Mouse (Mus musculus) layer of hippocampus, adult 9-11 months (tissue): ENCODE measurements at regions not wholly inside any gene's neighbourhood (a gene's known extent, or its start where the extent isn't known, plus 50 kb on each side); places are given as distances from the start of the nearest gene placed in this dataset.

Source experiments
- DNase-seq: peaks from one replicate; pipeline ENCODE4 v3.0.0; 2022

DNA sequence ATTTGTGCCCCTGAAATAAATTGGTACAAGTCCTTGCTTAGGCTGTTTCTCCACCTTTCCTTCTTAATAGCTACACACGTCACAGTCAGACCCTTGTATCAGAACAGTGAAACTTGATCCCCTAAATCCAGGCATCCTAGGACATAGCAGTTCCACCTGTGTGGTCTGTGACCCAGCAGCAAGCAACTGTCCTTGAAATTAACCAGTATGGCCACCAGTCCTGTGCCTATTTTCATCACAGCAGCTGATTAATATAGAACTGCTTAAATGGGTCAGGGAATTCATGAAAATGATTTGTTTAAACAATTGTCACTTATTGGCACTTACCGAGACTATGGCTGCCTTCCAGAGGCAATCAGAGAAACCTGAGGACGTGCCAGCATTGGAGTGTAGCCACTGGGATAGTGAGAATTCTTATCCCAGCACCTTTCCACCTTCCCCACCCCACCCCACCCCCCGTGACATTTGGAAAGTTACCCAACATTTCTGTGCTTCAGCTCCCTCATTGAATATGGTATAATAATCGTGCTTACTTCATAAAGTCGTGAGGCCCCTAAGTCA, 135.4 kb upstream of the Cdkn2b start:
- no peak for DNase-seq

DNA sequence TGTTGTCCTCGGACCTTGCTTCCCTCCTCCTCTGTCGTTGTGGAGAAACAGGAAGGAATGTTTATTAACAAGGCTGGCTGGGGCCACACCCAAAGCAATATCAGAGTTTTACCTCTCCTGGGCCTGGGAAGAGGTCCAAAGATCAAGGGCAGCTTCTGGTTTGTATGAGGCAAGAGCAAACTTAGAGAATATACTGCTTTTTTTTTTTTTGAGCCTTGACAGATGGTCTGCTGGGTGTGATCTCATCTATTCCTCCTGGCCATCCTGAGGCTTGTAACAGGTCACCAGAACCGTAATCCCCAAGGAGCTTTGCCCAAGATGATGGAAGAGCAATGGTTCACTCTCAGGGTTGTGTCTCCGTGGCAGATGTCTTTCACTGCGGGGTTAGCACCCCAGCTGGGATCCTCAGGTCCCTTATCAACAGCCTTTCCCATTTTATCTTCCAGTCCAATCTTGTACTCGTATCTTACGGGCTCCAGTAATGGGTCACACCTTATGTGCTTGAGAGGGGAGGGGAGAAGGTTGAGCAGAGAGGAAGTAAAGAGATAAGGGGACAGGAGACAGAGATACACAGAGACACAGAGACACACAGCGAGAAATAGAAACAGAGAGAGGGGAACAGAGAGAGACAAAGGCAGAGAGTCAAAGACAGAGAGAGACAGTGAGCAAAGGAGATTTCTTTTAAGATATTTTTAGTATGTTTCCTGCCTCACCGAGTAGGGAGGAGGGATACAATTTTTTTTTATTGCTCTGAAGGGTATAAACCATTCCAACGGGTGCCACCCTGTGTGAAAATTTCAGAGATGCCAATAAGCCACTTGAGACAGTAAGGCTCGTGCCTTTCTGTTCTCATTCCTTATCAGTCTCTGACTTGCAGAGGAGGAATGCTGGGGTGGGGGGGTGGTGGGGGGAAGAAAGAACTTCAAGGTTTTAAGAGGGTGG, 134.6 kb upstream of the Cdkn2b start:
- DNase-seq = no peak

DNA sequence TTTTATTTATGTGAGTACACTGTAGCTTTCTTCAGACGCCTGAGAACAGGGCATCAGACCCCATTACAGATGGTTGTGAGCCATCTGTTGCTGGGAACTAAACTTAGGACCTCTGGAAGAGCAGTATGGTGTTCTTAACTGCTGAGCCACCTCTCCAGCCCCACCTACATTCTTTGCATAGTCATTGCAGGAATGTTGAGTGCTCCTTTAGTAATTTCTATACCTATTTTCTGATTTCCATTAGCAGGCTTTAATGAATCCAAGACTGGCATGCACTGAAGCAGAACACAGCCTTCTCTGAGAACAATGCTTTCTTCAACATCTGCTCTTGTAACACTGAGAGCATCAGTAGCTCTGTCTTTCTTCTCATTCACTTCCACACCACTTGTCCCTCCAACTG, 131.7 kb upstream of the Cdkn2b start:
- DNase-seq = no peak

DNA sequence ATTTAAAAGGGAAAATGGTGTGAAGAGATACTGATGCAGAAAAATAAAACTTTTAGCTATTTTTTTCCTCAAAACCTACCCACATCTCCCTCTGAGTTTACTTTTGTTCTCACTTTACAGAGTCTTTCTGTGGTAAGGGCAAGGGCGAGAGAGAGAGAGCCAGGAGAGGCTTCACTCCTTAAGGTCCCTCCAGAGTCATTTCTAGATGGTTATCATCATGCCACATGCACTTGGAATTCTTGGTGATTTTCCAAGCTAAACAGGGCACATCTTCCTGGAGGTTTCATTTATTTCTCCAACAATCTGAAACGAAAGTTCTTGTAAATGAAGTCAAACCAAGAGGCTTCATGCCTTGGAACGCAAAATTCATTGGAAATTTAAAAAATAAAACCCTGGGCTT, 130.0 kb upstream of the Cdkn2b start:
- DNase-seq = no peak

DNA sequence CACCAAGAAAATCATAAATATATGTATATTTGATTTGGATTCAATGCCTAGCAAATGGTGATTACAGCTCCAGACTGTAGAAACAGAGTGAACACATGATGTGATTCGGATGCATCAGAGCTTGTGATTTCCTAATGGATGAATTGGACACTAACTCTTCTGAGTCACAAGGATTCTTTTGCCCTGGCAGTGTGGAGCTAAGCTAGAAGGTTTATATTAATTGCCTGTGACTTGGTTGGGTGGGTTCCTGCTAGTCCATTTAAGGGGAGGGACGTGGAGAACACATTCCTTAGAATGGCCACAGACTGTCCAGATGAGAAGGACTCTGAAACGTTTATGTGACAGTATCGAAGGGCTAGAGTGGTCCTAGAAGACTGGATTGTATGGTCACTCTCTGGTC, 129.5 kb upstream of the Cdkn2b start:
- DNase-seq = no peak

DNA sequence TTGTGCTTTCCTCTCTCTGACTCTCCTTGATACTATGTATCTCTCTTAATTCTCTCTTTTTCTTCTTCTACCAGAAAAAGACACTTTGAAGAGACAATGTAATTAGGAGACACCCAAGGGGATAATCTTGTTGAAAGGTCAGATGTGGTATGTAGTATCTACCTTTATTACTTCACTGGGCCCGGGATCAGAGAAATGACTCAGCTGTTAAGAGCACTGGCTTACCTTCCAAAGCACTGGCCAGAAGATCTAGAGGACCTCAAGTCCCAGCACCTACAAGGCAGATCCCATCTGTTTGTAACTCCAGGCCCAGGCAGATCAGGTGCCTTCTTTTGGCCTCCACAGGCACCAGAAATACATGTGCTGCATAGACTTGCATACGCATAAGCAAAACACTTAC, 127.8 kb upstream of the Cdkn2b start:
- DNase-seq = no peak

DNA sequence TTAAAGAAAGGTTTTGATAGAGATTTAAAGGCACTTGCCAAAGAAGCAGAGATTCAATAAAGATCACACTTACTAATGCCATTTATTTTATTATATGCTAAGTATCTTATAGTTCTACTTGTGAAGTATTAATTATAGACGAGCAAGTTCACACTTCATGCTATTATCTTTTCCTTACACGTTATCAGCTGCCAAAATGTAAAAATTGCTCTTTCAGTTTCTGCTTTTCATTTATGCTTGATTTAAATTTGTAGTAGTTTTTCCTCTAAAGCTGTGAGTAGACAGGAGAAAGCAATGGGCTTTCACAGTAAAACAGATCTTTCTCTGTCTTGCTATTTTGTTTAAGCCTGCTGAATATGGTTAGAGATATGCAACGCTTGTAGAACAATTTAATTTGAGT, 125.9 kb upstream of the Cdkn2b start:
- DNase-seq = no peak

DNA sequence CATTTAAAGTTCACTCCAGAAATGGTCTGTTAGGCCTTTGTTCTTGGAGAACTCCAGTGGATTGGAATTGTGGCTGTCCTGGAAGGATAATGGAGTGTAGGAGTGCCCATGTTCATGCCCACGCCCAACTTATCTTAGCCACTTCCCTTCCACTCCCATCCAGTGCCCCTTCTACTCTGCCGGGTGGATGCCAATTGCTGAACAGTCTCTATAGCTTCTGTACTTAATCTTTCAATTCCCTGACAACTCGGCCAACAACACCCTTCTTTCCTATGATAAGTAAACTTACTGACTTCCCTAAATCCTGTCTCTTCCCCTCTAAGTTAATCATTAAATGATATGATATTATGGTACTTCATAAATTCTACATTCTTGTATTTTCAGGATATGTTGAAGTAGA, 123.3 kb upstream of the Cdkn2b start:
- DNase-seq = no peak

DNA sequence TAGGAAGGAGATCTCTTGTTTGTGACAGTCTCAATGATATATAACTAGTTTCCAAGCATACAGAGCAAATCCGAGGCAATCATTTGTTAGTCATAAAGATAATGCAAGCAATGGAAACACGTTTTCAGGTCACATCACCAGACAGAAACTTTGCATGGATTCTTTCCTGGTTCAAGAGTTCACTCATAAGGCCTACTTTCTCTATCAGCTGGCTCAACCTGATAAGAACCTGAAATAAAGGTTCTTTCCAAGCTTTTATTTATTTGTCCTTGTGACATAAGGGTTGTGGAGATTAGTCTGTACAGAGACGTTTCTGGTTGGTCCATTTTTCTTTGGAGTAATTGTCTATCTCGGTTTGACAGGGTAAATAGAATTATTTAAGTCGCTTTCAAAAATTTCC, 122.7 kb upstream of the Cdkn2b start:
- DNase-seq = no peak

DNA sequence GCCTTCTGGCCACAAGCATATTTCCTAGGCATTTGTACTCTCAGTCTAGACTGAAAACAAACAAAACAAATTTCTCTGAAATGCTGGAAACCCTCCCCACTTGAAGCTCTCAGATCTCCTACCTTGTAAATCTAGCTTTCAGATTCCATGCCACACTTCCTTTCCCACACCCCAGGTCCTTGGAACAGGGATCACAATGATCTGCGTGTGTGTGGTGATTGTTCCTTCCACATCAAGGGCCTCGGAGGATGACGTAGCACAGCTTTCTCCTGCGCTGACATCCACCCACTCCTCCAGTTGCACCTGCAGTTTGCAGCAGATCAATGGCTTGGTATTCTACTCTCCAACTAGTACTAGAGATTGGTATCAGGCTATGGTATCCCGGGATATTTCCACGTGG, 120.7 kb upstream of the Cdkn2b start:
- DNase-seq = no peak

DNA sequence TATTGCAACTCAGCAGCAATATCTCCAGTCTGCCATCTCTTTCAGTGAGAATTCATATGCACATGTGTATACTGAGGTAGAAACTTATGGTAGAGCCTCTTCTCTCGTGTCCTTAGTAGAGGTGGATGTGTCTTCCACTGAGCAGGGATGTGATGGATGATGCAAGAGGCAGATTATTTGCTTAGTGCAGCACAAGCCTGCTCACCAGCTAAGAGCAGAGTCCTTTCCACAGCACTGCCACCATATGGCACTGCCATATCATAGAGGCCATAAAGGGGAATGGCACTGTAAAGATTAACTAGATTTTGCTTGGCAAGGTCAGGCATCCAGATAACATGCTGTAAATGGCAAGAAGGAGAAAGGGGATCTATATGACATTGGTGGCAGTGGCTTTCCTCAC, 117.6 kb upstream of the Cdkn2b start:
- no peak for DNase-seq

DNA sequence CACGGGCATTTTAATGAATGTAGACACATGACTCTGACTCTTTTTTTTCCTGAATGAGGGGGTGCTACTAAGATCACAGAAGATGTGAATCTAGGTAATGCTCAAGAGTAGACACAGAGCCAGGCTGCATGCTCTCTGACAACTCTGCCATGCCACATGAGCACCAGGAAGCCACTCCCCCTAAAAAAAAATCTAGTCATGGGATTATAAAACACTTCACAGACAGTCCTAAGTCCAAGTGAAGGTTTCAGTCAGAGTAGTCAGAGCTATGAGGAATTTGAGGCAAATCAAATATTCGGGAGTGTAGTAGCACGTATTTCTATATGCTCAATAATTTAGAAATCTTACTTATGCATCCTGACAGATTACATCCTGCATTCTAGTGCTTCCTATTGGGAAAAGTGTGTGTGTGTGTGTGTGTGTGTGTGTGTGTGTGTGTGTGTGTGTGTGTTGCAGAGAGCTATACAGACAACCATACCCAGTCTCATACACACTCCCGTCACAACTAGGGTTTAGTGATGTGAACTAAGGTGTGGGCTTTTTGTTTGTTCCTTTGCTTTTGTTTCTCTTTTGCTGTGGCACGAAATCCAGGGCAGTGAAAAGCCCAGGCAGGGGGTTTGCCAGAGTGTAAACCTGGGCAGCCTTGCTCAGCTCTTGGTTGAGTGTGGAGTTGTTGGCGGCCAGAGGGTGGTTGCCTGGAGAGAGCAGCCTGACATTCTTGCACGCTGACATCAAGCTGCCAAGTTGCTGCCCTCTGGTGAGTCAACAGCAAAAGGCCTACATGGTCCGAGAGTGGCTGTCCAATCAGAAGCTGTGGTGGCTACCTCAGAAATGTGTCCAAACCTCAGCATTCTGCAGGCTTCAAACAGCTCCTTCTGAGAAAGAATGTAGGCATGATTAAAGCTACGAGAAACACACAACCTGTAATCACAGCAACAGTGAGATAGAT, 116.8 kb upstream of the Cdkn2b start:
- DNase-seq = peak; percentile 51

DNA sequence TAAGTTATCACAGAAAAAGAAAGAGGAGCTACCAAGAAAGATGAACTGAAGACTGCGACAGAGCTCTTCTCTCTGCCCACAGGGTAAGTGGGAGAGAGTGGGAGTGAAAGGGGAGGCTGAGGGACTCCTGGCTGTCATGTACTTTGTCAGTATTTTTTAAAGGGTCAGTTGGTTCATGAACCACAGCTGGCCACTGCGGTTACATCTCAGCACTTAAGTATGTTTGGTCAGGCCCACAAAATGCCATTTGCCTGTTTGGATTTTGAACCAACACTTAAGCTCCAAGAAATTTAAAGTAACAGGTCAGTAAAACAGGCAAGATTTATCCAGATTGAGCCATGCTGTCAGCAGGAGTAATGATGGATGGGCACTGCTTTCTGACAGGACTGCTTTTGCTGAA, 115.1 kb upstream of the Cdkn2b start:
- no peak for DNase-seq

DNA sequence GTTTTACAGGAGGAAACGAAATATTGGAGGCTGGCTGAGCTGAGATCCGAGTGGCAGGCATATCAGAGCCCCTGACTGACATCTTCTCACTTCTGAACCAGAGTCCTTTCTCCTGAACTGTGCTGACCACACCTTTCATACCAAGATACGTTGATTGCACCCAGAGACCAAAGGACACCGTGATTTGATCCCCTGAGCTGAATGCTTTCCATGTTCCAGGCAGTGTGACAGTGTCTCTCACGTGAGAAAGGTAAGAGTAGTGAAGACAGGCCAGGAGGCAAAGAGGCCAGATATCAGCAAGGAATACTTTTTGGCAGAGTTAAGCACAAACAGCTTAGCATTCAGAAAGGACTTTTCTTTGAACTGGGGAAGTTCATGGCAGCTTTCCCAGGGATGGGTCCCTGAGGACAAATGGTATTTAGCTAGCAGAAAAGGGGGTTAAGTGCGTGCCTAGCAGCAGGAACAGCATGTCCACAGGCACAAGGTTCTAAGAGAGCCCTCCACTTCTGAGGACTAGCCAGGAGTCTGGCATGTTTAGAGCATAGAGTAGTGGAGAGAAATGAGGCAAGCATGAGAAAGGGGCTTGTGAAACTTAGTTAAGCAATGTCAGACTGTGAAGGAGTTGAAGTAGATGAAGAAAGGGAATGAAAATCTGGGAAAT, 111.0 kb upstream of the Cdkn2b start:
- no peak for DNase-seq

DNA sequence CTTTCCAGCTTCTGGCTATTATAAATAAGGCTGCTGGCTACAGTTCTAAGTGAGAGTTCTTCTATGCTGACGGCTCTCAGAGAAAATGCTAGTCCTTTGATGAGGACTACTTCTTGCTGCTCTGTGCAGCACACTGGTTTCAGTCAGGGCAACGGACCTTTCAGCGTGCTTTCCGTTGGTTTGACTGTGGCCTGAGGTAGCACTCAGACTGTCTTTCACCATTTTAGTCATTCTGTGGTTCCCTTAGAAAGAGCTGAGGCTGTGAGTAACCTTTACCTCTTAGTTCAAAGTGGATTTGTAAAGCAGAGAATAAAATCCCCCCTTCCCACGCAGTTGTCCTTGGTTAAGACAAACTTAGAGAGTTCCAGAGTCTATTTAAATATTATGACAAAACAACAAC, 110.0 kb upstream of the Cdkn2b start:
- DNase-seq = no peak

DNA sequence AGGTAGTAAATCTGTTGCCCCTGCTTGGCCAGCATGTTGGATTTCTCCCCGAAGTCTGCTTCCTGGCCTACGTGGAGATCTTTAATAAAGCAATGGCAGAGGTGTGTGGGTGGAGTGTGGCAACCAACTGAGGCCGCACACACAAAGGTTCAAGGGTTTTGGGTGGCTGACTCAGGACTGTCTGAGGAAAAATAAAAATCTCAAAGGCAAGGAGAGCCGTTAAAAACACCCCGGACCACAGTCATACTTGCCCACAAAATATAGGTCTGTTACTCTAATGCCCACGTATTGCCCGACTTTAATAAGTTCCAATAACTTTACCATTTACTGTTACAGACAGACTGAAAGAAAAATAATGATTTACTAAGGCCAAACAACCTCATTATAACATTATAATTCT, 108.7 kb upstream of the Cdkn2b start:
- DNase-seq = no peak

DNA sequence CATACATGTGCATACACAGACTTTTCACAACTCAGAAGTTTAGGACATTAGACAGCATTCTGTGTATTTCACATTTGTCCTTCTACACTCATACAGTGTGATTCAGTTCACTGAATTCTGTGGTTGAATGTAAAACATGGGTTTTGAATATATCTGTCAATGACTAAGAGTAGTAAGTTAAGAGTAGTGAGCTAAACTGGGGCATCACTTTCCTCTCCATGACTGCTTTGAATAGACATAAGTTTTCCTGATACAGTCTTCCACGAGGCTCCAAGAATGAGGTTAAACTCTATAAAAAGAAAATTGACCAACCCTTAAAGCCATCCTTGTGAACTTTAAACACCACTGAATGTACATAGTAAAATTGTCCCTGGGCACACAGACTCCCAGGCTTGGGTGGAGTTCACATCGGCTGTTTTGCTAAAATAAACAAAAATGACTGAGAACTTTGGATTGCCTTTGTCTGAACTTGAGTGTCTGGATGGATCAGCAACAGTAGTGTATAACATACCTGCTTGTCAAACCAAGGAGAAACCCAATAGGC, 94.9 kb upstream of the Cdkn2b start:
- DNase-seq = no peak

DNA sequence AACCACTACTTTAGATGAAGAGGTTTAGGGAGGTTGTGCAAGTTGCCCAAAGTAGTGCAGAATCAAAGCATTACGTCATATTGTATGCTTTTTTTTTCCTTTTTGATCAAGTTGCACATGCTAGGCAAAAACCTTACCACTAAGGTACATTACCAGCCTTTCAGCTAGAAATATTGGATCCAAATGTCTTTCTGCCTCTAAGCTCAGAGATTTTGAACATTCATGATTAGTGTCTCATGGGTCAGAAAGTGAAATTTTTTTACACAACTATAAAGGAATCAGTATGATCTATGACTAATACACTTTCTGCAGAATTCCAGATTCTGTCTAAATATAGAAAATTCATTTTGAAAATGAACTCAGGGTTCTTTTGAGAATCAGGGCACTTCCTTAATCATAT, 92.3 kb upstream of the Cdkn2b start:
- no peak for DNase-seq

DNA sequence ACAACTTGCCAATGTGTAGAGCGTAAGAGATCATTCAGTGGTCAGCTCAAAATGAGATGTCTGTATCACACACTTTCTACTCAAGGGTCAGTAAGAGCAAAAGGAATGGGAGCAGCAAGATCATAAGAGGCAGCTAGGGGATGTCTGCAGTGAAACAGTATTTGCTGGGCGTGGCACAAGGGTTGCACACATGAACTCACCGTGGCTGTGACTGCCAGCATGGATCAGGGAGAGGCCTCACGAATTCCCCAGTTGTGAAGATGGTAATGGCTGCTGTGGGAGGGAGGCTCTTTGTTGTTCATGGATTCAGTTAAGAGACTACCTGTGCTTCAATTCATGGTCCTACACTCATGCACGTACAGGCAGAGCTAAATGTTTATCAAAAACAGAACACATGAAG, 91.5 kb upstream of the Cdkn2b start:
- no peak for DNase-seq

DNA sequence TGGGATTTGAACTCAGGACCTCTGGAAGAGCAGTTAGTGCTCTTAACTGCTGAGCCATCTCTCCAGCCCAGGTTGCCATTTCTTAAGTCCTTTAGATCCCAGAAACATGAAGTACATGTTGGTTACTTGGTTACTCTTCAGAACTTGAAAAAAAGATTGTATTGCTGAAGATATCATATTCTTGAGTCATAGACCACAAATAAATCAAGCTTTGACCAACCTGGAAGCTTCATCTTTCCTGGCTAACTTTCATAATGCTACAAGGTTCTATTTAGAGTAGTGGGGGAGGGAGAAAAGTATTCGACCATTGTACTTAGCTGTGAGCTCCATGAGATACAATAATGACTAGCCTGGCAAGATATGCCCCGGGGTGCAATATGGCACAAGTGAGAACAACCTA, 90.9 kb upstream of the Cdkn2b start:
- DNase-seq = no peak

DNA sequence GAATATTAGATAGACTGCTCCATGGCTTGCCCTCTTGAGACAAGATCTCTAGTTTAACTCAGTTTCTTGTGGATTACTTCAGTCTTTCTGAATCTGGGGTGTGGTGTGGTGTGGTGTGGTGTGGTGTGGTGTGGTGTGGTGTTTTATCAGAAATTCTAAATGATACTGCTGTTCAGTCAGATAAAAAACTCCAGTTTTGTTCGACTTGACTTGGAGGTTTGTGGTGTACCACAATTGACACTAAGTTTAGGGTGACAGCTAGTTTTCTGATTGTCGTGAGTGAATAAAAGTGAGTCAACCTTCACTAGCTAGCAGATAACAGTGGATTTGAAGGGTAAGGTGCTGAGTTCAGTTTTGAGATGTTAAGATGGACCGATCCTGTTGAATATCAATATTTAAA, 89.5 kb upstream of the Cdkn2b start:
- DNase-seq = no peak

DNA sequence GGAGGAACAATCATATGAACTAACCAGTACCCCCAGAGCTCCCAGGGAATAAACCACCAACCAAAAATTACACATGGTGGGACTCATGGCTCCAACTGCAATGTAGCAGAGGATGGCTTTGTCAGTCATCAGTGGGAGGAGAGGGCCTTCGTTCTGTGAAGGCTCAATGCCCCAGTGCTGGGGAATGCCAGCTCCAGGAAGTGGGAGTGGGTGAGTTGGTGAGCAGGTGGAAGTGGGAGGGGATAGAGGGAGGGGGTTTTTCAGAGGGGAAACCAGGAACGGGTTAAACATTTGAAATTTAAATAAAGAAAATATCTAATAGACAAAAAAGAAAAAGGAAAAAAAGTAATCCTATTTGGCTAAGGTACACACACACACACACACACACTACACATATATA, 88.4 kb upstream of the Cdkn2b start:
- DNase-seq = no peak

DNA sequence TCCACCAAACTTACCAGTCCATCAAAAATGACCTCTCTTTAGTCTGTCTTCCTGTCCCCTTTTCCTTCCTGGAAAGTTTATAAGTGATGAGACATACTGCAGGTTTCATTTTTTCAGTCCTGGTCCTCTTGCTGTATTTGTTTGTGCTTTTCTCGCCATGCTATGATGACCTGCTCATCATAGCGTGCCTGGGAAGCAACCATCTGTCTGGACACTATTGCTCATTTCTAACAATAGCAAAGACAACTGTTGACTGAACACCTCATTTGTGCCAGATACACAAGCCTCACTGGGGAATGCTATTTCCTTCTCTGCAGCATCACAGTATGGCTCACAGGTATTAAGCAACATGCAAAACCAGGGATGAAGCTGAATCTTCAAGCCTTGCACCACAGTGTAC, 85.2 kb upstream of the Cdkn2b start:
- no peak for DNase-seq
